Mouse (Mus musculus) embryonic facial prominence, embryonic 11.5 days (tissue): ENCODE results near the gene Dock4. TPM values are rescaled to one million over a fixed set of nuclear protein-coding genes. Genes with fewer than 3 reads are reported as not detected.

ENCODE experiments used
- ATAC-seq: fragments of 200-750 bp; cut with Nextera tagmentation; replicated peaks from 2 replicates; pipeline ENCODE4 v1.8.0; 2017; ENCODE audit warnings: low read depth; ENCODE audit not compliant: insufficient number of reproducible peaks, low FRiP score, low TSS enrichment
- DNase-seq: peaks from one replicate; pipeline ENCODE4 v3.0.0-alpha.2; 2015; ENCODE audit warnings: low spot score
- H3K27ac ChIP-seq: fragments of 300-500 bp; sonication (generic); replicated peaks from 2 replicates; pipeline ENCODE4 v1.5.1; 2014; ENCODE audit warnings: mild to moderate bottlenecking, low read depth, low read length, control low read depth
- H3K27me3 ChIP-seq: fragments of 300-500 bp; sonication (generic); 2 replicates; pipeline ENCODE4 v1.6.1; 2014; ENCODE audit warnings: mild to moderate bottlenecking, low read length, moderate library complexity, mixed read lengths; ENCODE audit not compliant: control insufficient read depth, insufficient read depth
- H3K36me3 ChIP-seq: fragments of 300-500 bp; sonication (generic); replicated peaks from 2 replicates; pipeline ENCODE4 v1.6.1; 2014; ENCODE audit warnings: low read depth, mild to moderate bottlenecking, low read length, moderate library complexity, mixed read lengths; ENCODE audit not compliant: control insufficient read depth, insufficient read depth
- H3K4me1 ChIP-seq: fragments of 300-500 bp; sonication (generic); 2 replicates; pipeline ENCODE4 v1.6.1; 2014; ENCODE audit warnings: low read length, mixed read lengths; ENCODE audit not compliant: control insufficient read depth, insufficient read depth
- H3K4me2 ChIP-seq: fragments of 300-500 bp; sonication (generic); 2 replicates; pipeline ENCODE4 v1.6.1; 2014; ENCODE audit warnings: low read depth, mild to moderate bottlenecking, control low read depth, low read length, moderate library complexity
- H3K4me3 ChIP-seq: fragments of 300-500 bp; sonication (generic); 2 replicates; pipeline ENCODE4 v1.5.1; 2014; ENCODE audit warnings: low read depth, low read length, control low read depth
- H3K9ac ChIP-seq: fragments of 300-500 bp; sonication (generic); replicated peaks from 2 replicates; pipeline ENCODE4 v1.6.1; 2014; ENCODE audit warnings: mild to moderate bottlenecking, control low read depth, low read length
- H3K9me3 ChIP-seq: fragments of 300-500 bp; sonication (generic); replicated peaks from 2 replicates; pipeline ENCODE4 v1.6.1; 2016; ENCODE audit warnings: mild to moderate bottlenecking, low read length, inconsistent platforms, mixed read lengths; ENCODE audit not compliant: control insufficient read depth
- WGBS: fragments of 180-500 bp; shearing (Covaris S2); extraction: QIAGEN DNeasy Blood & Tissue Kit; methylation state at CpG from one replicate; pipeline ENCODE4 v1.1.7; 2014; 5-methylcytosine and 5-hydroxymethylcytosine counted together
- polyA plus RNA-seq: library from polyadenylated mRNA; unstranded; fragments of >200 nt; fragmentation: Nextera tagmentation; extraction: Ambion mirVana; gene quantifications from 2 replicates; pipeline ENCODE4 v1.2.1, GENCODE M21; 2014

The Dock4 gene
- polyA plus RNA-seq, 1 experiment from 2014 or later, result 10.7 TPM

GRCm38 (mm10) chr12:40503520-40503919 lies 57.8 kb downstream of the Dock4 start:
- Histone ChIP-seq H3K27me3 (no peaks in the 10 kb centered on the region), H3K36me3 (no peaks in the 10 kb centered on the region), H3K4me2 (no peak overlapping the region), H3K9me3 (no peaks in the 10 kb centered on the region), H3K27ac (no peak overlapping the region), H3K4me3 (no peak overlapping the region), H3K4me1 (peaks cover 2% of the 10 kb centered on the region; the same call in 1 of the 2 replicates), H3K9ac (no peak overlapping the region)
- ATAC-seq, result no peak
- WGBS, result 83% methylated on average over 3 of the region's 3 CpGs
- DNase-seq, result no peak

GRCm38 (mm10) chr12:40504687-40505086 lies 58.9 kb downstream of the Dock4 start:
- Histone ChIP-seq H3K4me1 (no peaks in the 10 kb centered on the region), H3K27me3 (no peaks in the 10 kb centered on the region)
- ATAC-seq, result no peak

GRCm38 (mm10) chr12:40507823-40508390 lies 62.2 kb downstream of the Dock4 start:
- Histone ChIP-seq H3K27ac (no peak overlapping the region), H3K36me3 (no peaks in the 10 kb centered on the region), H3K4me1 (no peaks in the 10 kb centered on the region), H3K4me3 (no peak overlapping the region), H3K9ac (no peak overlapping the region), H3K9me3 (no peaks in the 10 kb centered on the region), H3K4me2 (no peak overlapping the region), H3K27me3 (no peaks in the 10 kb centered on the region)
- 61% methylated on average over 4 of the region's 4 CpGs for WGBS
- DNase-seq, result no peak
- no peak for ATAC-seq

More at GRCm38 (mm10) chr12:40504687-40505086, 58.9 kb downstream of the Dock4 start:
- no peak overlapping the region for H3K4me3 ChIP-seq
- no peaks in the 10 kb centered on the region for H3K9me3 ChIP-seq
- H3K36me3 ChIP-seq, result no peaks in the 10 kb centered on the region
- no peak overlapping the region for H3K4me2 ChIP-seq
- no peak overlapping the region for H3K27ac ChIP-seq
- no peak overlapping the region for H3K9ac ChIP-seq
- no peak for DNase-seq
- 84% methylated on average over 3 of the region's 3 CpGs for WGBS

GRCm38 (mm10) chr12:40508416-40508815 lies 62.7 kb downstream of the Dock4 start:
- ATAC-seq (no peak), DNase-seq (no peak)
- Histone ChIP-seq H3K36me3 (no peaks in the 10 kb centered on the region), H3K4me1 (no peaks in the 10 kb centered on the region), H3K4me2 (no peak overlapping the region), H3K9ac (no peak overlapping the region), H3K4me3 (no peak overlapping the region), H3K9me3 (no peaks in the 10 kb centered on the region), H3K27ac (no peak overlapping the region), H3K27me3 (no peaks in the 10 kb centered on the region)
- 56% methylated on average over 8 of the region's 8 CpGs for WGBS

GRCm38 (mm10) chr12:40511643-40512369 lies 66.1 kb downstream of the Dock4 start:
- no peaks in the 10 kb centered on the region for H3K4me1 ChIP-seq
- 73% methylated on average over 8 of the region's 8 CpGs for WGBS
- no peak overlapping the region for H3K9ac ChIP-seq
- H3K36me3 ChIP-seq, result no peaks in the 10 kb centered on the region
- no peak overlapping the region for H3K4me3 ChIP-seq
- no peak overlapping the region for H3K27ac ChIP-seq
- H3K9me3 ChIP-seq, result no peaks in the 10 kb centered on the region
- no peak for DNase-seq
- no peaks in the 10 kb centered on the region for H3K27me3 ChIP-seq
- H3K4me2 ChIP-seq, result no peak overlapping the region
- ATAC-seq, result no peak

GRCm38 (mm10) chr12:40512370-40512693 lies 66.6 kb downstream of the Dock4 start:
- no peaks in the 10 kb centered on the region for H3K36me3 ChIP-seq
- no peak overlapping the region for H3K4me3 ChIP-seq
- H3K27ac ChIP-seq, result no peak overlapping the region
- no peaks in the 10 kb centered on the region for H3K9me3 ChIP-seq
- H3K4me1 ChIP-seq, result no peaks in the 10 kb centered on the region
- no peak overlapping the region for H3K9ac ChIP-seq
- H3K27me3 ChIP-seq, result no peaks in the 10 kb centered on the region
- no peak for ATAC-seq
- no peak overlapping the region for H3K4me2 ChIP-seq
- DNase-seq, result no peak
- 94% methylated on average over 2 of the region's 2 CpGs for WGBS

- Histone ChIP-seq H3K4me2 (no peak overlapping the region), H3K27me3 (no peaks in the 10 kb centered on the region), H3K4me3 (no peak overlapping the region), H3K4me1 (no peaks in the 10 kb centered on the region), H3K27ac (no peak overlapping the region), H3K9me3 (no peaks in the 10 kb centered on the region), H3K36me3 (no peaks in the 10 kb centered on the region), H3K9ac (no peak overlapping the region)
- 83% methylated on average over 7 of the region's 7 CpGs for WGBS
- ATAC-seq, result no peak
- DNase-seq, result no peak
Measured at GRCm38 (mm10) chr12:40512994-40513393, 67.2 kb downstream of the Dock4 start.

- H3K9ac ChIP-seq, result no peak overlapping the region
- H3K9me3 ChIP-seq, result no peaks in the 10 kb centered on the region
- H3K27me3 ChIP-seq, result no peaks in the 10 kb centered on the region
- ATAC-seq (no peak), DNase-seq (no peak)
- no peak overlapping the region for H3K4me3 ChIP-seq
- 76% methylated on average over 6 of the region's 6 CpGs for WGBS
- H3K36me3 ChIP-seq, result no peaks in the 10 kb centered on the region
- no peak overlapping the region for H3K4me2 ChIP-seq
- no peaks in the 10 kb centered on the region for H3K4me1 ChIP-seq
- no peak overlapping the region for H3K27ac ChIP-seq
Measured at GRCm38 (mm10) chr12:40514021-40514420, 68.3 kb downstream of the Dock4 start.
